Mouse (Mus musculus): ENCODE results near the gene Thap12.
A peak's percentile ranks its signal among the peaks of the same experiment; 100 is the strongest.

Thap12 gene

GRCm38 (mm10) chr7:98702283-98703240 lies at the start of gene Thap12:
Thap12 (plus strand) TSS chr7:98703103.
- peak; percentile 98 for ATAC-seq (ENCODE audit: low TSS enrichment)

DNA sequence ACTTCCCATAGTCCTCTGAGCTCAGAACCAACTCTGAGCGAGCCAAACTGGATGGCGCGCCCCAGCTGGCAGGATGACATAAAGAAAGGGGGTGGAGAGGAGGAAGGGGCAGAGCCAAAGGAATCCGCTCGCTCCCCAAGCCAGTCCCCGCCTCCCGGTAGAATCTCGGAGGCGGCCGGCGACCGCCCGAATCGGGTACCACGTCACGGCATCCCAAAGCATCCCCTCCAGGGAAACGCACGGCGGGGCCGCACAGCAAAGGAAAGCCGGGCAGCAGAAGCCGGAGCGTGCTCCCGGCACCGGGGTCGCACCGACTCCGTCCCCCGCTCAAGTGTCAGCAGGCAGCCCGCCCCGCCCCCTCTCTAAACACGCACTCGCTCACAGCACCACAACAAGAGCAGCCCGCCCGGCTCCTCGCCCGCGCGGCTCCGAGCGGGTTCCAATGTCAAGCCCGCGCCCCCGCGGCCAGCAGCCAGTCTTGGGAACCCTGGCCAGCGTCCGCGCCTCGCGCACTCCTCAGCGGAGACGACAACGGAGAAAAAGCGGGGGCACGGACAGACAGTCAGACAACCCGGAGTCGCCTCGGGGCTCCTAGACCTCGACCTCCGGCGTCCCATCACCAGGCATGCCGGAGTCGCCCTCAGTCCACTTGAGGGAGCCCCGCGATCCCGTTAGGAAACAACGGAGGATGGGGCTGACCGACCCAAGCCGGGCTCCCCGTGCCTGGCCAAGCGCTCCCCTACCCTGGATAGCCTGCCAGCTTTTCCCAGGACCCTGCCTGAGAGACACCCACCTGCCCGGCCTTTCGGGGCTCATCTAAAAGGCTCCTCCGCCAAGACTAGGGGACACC lies 47.0 kb upstream of the Thap12 start:
- ATAC-seq (ENCODE audit: low TSS enrichment) = peak; percentile 54

DNA sequence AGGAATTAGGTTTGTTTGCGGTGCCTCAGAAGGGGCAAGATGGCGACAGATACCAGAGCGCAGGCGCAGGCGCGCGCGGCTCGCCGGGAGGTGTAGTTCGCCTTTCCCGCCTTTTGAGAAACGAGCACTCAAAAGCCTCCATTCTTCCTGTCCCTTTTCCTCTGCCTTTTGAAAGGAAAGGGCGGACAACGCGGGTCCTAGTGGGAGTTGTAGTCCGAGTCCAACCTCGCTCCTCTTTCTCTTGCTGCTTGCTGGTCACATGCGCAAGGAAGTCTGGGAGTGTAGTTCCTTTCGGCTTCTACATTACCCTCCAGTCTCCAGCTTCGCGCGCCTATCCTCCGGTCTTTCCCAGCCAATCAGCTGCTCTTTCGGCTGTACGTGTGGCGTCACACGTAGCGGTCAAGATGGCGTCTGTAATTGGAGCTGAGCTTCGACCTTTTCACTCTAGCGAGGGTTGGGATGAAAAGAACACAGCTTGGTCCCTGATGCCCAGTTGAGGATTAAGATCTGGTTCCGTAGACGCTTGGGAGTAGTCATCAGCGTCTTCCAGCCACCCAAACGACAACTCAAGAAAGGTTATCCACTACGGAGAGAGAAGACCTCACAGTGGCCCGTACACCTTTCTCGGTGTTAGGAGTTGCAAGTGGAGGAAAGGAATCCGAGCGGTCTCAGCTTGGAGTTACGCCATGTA lies 46.2 kb upstream of the Thap12 start, which contains the start of gene Emsy:
TSS of gene Emsy (minus strand) at position 253 of the 691 bp plus-strand sequence.
- ATAC-seq (ENCODE audit: low TSS enrichment) = peak; percentile 95

- ATAC-seq (ENCODE audit: low TSS enrichment) = no peak
Measured at GRCm38 (mm10) chr7:98665166-98665565, 37.7 kb upstream of the Thap12 start.

- no peak for ATAC-seq (ENCODE audit: low TSS enrichment)
Measured at GRCm38 (mm10) chr7:98665726-98666125, 37.2 kb upstream of the Thap12 start.

DNA sequence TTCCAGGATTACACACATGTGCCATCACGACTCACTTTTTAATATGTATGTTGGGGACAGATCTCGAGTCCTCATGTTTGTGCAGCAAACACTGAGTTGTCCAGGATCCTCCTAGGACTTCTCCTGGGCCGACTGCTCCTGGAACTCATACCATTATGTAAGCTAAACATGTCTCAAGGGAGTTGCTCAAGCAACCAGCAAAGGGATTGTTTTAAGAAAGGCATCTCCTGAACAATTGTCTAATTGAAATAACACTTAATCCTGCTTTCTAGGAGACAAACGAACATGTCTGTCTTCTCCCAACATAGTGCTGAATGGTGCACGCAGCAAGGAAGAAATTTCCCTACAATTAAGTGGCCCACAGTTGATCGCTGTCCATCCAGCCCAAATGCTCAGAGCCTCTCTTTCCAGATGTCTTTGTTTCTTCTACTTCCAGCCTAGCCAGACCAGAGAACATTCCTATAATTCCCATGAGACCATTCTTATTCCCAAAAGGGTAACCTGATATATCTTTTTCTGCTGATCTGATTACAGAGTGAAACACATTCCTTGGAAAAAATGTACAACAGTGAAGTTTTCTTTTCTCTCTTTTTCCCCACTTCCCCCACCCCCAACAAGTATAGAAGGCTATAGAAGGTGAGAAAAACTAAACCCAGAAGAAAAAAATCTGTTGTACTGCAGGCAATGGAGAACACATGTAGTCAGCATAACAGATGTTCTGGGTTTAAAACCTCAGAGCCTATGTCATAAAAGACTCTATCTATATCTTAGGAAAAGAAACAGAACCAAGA lies 34.8 kb upstream of the Thap12 start:
- no peak for ATAC-seq (ENCODE audit: low TSS enrichment)

- ATAC-seq (ENCODE audit: low TSS enrichment) = no peak
Measured at GRCm38 (mm10) chr7:98670831-98671230, 32.1 kb upstream of the Thap12 start.

- ATAC-seq (ENCODE audit: low TSS enrichment) = no peak
Measured at GRCm38 (mm10) chr7:98671416-98671815, 31.5 kb upstream of the Thap12 start.

GRCm38 (mm10) chr7:98672241-98672955 lies 30.5 kb upstream of the Thap12 start:
- ATAC-seq (ENCODE audit: low TSS enrichment) = no peak

GRCm38 (mm10) chr7:98674344-98674743 lies 28.6 kb upstream of the Thap12 start:
- no peak for ATAC-seq (ENCODE audit: low TSS enrichment)

- no peak for ATAC-seq (ENCODE audit: low TSS enrichment)
Measured at GRCm38 (mm10) chr7:98677511-98677910, 25.4 kb upstream of the Thap12 start.

DNA sequence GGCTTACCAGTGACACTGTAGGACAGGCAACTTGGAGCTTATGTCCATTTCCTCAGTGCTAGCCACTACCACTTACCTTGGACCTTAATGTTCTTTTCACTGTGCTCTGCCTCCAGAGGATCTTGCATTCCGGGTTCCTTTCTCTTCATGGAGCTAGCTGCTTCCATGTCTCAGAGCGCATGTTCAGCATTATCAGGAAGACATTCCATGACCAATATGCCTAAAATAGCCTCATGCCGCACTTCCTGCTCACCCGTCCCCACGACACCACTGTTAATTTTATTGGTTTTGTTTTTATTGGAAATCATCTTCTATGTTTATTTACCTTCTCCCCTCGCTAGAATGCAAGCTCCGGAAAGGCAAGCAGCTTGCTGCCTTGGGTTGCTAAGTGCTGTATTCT lies 24.5 kb upstream of the Thap12 start:
- ATAC-seq (ENCODE audit: low TSS enrichment) = no peak

- peak; percentile 57; the same call in 1 of the 2 replicates for ATAC-seq (ENCODE audit: low TSS enrichment)
Measured at GRCm38 (mm10) chr7:98680691-98681090, 22.2 kb upstream of the Thap12 start.

DNA sequence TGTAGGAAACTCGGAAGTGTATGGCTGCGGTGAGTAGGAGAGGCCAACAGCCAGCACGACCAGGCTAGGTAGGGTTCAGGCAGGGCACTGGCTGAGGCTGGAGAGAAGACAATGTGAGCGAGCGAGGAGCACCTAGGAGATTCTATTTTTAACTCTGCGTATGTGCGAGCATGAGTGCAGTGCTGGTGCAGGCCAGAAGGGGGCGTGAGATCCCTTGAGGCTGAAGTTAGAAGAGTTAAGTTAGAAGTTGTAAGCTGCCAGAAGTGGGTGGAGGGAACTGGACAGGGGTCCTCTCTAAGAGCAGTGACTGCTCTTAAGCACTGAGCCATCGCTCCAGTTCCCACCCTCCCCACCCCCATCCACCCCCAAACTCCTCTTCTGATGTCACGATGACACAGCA lies 20.1 kb upstream of the Thap12 start:
- no peak for ATAC-seq (ENCODE audit: low TSS enrichment)

GRCm38 (mm10) chr7:98685895-98686294 lies 17.0 kb upstream of the Thap12 start:
- no peak for ATAC-seq (ENCODE audit: low TSS enrichment)

DNA sequence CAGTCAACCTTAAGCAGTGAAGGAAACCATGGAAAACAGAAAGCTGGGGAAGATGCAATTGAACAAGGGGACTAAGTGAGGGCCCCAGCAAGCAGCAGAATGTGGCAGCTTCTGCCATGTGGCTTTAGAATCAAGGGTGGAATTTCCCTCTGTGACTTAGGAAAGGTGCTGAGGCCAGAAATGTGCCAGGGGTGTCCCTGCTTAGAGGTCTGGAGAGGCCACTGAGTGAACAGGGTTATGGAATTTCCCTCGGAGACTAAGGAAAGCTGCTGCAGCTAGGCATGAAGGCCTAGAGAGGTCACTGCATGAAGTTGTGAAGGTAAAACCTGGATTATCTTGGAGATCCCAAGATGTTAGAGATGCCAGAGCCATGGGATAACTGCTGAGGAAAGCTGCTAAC lies 12.8 kb upstream of the Thap12 start:
- no peak for ATAC-seq (ENCODE audit: low TSS enrichment)

GRCm38 (mm10) chr7:98690831-98691230 lies 12.1 kb upstream of the Thap12 start:
- no peak for ATAC-seq (ENCODE audit: low TSS enrichment)

GRCm38 (mm10) chr7:98692761-98693546 lies 9.9 kb upstream of the Thap12 start:
- ATAC-seq (ENCODE audit: low TSS enrichment) = no peak

DNA sequence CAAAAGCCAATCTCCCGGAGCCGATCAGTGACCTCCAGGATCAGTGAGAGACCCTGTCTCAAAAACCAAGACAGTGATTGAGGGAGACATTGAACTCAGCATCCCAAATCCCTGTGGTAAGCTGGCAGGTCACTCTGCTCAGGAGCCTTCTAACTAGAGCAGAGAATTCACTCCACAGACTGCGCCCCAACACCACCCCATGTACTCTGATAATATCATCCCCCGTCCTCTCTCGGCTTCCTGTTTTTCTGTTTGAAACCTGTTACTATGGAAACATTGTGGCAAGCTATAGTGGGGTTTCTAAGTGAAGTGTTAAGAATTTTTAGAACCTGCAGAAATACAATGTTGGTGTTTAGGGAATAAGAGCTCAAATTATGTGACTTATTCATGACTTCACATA lies 8.9 kb upstream of the Thap12 start:
- peak; percentile 41; the same call in 1 of the 2 replicates for ATAC-seq (ENCODE audit: low TSS enrichment)

GRCm38 (mm10) chr7:98697496-98697895 lies 5.4 kb upstream of the Thap12 start:
- no peak for ATAC-seq (ENCODE audit: low TSS enrichment)
